Mouse (Mus musculus) MEL (cell line): Measurements from ENCODE around the gene Fhit. TPM values are rescaled to one million over a fixed set of nuclear protein-coding genes. Genes with fewer than 3 reads are reported as not detected.

Source experiments
- DNase-seq: peaks from one replicate; pipeline ENCODE4 v3.0.0; 2011; ENCODE audit warnings: low read depth, low spot score
- H3K27ac ChIP-seq: 2 replicates; pipeline ENCODE4 v1.5.1; 2012; ENCODE audit warnings: low read depth, mild to moderate bottlenecking, control low read depth, low read length, moderate library complexity; ENCODE audit not compliant: control insufficient read depth
- H3K27me3 ChIP-seq, 2 experiments: fragments of 150-350 bp in 1 of 2; sonication (generic) in 1 of 2; 2 replicates each; pipeline ENCODE4 v1.6.1; 2012; ENCODE audit warnings: low read length in 2 of 2, mild to moderate bottlenecking in 2 of 2, improper control_type of control experiment in 1 of 2, moderate library complexity in 1 of 2; ENCODE audit not compliant: insufficient read depth in 2 of 2, control insufficient read depth in 1 of 2
- H3K36me3 ChIP-seq, 2 experiments: 2 replicates each; pipeline ENCODE4 v1.6.1; 2012 to 2014; ENCODE audit warnings: low read length in 2 of 2, improper control_type of control experiment in 1 of 2, inconsistent platforms in 1 of 2, mild to moderate bottlenecking in 1 of 2; ENCODE audit not compliant: insufficient read depth in 2 of 2, control insufficient read depth in 1 of 2
- H3K4me1 ChIP-seq, 2 experiments: fragments of 150-350 bp in 1 of 2; sonication (generic) in 1 of 2; 2 replicates each; pipeline ENCODE4 v1.6.1; 2012; ENCODE audit warnings: low read length in 2 of 2, improper control_type of control experiment in 1 of 2, mild to moderate bottlenecking in 1 of 2; ENCODE audit not compliant: insufficient read depth in 2 of 2, control insufficient read depth in 1 of 2
- H3K4me3 ChIP-seq, 2 experiments: fragments of 150-350 bp in 1 of 2; sonication (generic) in 1 of 2; 2 replicates each; pipeline ENCODE4 v1.5.1; 2012; ENCODE audit warnings: low read depth in 2 of 2, low read length in 2 of 2, mild to moderate bottlenecking in 2 of 2, moderate library complexity in 2 of 2, control low read depth in 1 of 2, improper control_type of control experiment in 1 of 2; ENCODE audit not compliant: control insufficient read depth in 1 of 2, insufficient read depth in 1 of 2
- H3K79me2 ChIP-seq: 2 replicates; pipeline ENCODE4 v1.6.1; 2012; ENCODE audit warnings: mild to moderate bottlenecking, low read length, moderate library complexity; ENCODE audit not compliant: control insufficient read depth, poor library complexity, insufficient read depth
- H3K9ac ChIP-seq: 2 replicates; pipeline ENCODE4 v1.6.1; 2012; ENCODE audit warnings: low read depth, mild to moderate bottlenecking, control low read depth, low read length, moderate library complexity; ENCODE audit not compliant: control insufficient read depth, poor library complexity, severe bottlenecking
- H3K9me3 ChIP-seq: fragments of 150-350 bp; sonication (generic); replicated peaks from 2 replicates; pipeline ENCODE4 v1.6.1; 2012; ENCODE audit warnings: mild to moderate bottlenecking, low read length, improper control_type of control experiment, moderate library complexity; ENCODE audit not compliant: insufficient read depth
- ELF1 ChIP-seq: IDR thresholded peaks from 2 replicates; pipeline ENCODE4 v1.6.1; 2014; ENCODE audit warnings: low read depth, mild to moderate bottlenecking, inconsistent platforms, low read length, improper control_type of control experiment, moderate library complexity
- HCFC1 ChIP-seq: IDR thresholded peaks from 2 replicates; pipeline ENCODE4 v1.6.1; 2012; ENCODE audit warnings: low read depth, mild to moderate bottlenecking, inconsistent platforms, low read length, improper control_type of control experiment, moderate library complexity
- MAZ ChIP-seq: IDR thresholded peaks from 2 replicates; pipeline ENCODE4 v1.6.1; 2012; ENCODE audit warnings: low read depth, mild to moderate bottlenecking, inconsistent platforms, low read length, improper control_type of control experiment
- MYB ChIP-seq: IDR thresholded peaks from 2 replicates; pipeline ENCODE4 v1.6.1; 2011; ENCODE audit warnings: mild to moderate bottlenecking, low read depth, low read length, improper control_type of control experiment
- MYC ChIP-seq: IDR thresholded peaks from 2 replicates; pipeline ENCODE4 v1.6.1; 2011; ENCODE audit warnings: low read depth, mild to moderate bottlenecking, low read length, improper control_type of control experiment, moderate library complexity
- NRF1 ChIP-seq: IDR thresholded peaks from 2 replicates; pipeline ENCODE4 v1.6.1; 2014; ENCODE audit warnings: low read depth, mild to moderate bottlenecking, inconsistent platforms, low read length, improper control_type of control experiment, moderate library complexity; ENCODE audit not compliant: poor library complexity, insufficient read depth, severe bottlenecking
- POLR2AphosphoS5 ChIP-seq: IDR thresholded peaks from 2 replicates; pipeline ENCODE4 v1.6.1; 2012; ENCODE audit warnings: low read depth, borderline replicate concordance, mild to moderate bottlenecking, inconsistent platforms, low read length, moderate library complexity, mixed read lengths
- RAD21 ChIP-seq: IDR thresholded peaks from 2 replicates; pipeline ENCODE4 v1.6.1; 2011; ENCODE audit warnings: mild to moderate bottlenecking, low read depth, low read length, improper control_type of control experiment
- RCOR1 ChIP-seq: IDR thresholded peaks from 2 replicates; pipeline ENCODE4 v1.6.1; 2012; ENCODE audit warnings: low read depth, mild to moderate bottlenecking, inconsistent platforms, low read length, improper control_type of control experiment
- SMC3 ChIP-seq: IDR thresholded peaks from 2 replicates; pipeline ENCODE4 v1.6.1; 2011; ENCODE audit warnings: low read depth, low read length, improper control_type of control experiment
- TAL1 ChIP-seq: IDR thresholded peaks from 2 replicates; pipeline ENCODE4 v1.6.1; 2012; ENCODE audit warnings: mild to moderate bottlenecking, inconsistent platforms, low read length, moderate library complexity, mixed read lengths
- TBP ChIP-seq: IDR thresholded peaks from 2 replicates; pipeline ENCODE4 v1.8.0; 2011; ENCODE audit warnings: low read depth, low read length, improper control_type of control experiment
- TCF12 ChIP-seq: IDR thresholded peaks from 2 replicates; pipeline ENCODE4 v1.6.1; 2014; ENCODE audit warnings: low read depth, mild to moderate bottlenecking, inconsistent platforms, low read length, improper control_type of control experiment, moderate library complexity
- UBTF ChIP-seq: IDR thresholded peaks from 2 replicates; pipeline ENCODE4 v1.6.1; 2012; ENCODE audit warnings: low read depth, mild to moderate bottlenecking, inconsistent platforms, low read length, improper control_type of control experiment, moderate library complexity, borderline replicate concordance; ENCODE audit not compliant: insufficient read depth
- USF1 ChIP-seq: IDR thresholded peaks from 2 replicates; pipeline ENCODE4 v1.6.1; 2014; ENCODE audit warnings: low read depth, mild to moderate bottlenecking, inconsistent platforms, low read length, improper control_type of control experiment, moderate library complexity
- USF2 ChIP-seq, 2 experiments: IDR thresholded peaks; 2 replicates each; pipeline ENCODE4 v1.6.1; 2011 to 2012; ENCODE audit warnings: improper control_type of control experiment in 2 of 2, low read length in 2 of 2, borderline replicate concordance in 1 of 2, inconsistent platforms in 1 of 2, low read depth in 1 of 2, mild to moderate bottlenecking in 1 of 2; ENCODE audit not compliant: insufficient read depth in 1 of 2
- ZKSCAN1 ChIP-seq: IDR thresholded peaks from 2 replicates; pipeline ENCODE4 v1.6.1; 2012; ENCODE audit warnings: low read depth, mild to moderate bottlenecking, inconsistent platforms, low read length, improper control_type of control experiment, moderate library complexity
- ZNF384 ChIP-seq: IDR thresholded peaks from 2 replicates; pipeline ENCODE4 v1.6.1; 2012; ENCODE audit warnings: low read depth, mild to moderate bottlenecking, inconsistent platforms, low read length, improper control_type of control experiment
- polyA plus RNA-seq, 2 experiments: library from polyadenylated mRNA; stranded (reverse) in 1 of 2; unstranded in 1 of 2; fragments of >175 nt in 1 of 2; fragments of >200 nt in 1 of 2; gene quantifications; 2 replicates each; pipeline versions ENCODE4 v1.2.1 to v1.2.4; 2012; ENCODE audit warnings: low replicate concordance in 2 of 2, low read depth in 1 of 2; ENCODE audit not compliant: insufficient read length in 2 of 2, insufficient read depth in 1 of 2, missing spikeins in 1 of 2
- total RNA-seq: library from RNA; depleted of rRNA; stranded (reverse); fragments of 300-350 nt; gene quantifications from 2 replicates; pipeline ENCODE4 v1.2.3, GENCODE M21; 2012

Fhit gene
- total and polyA plus RNA-seq, 3 experiments, result 0.77 to 1.3 TPM; not detected in 1

DNA sequence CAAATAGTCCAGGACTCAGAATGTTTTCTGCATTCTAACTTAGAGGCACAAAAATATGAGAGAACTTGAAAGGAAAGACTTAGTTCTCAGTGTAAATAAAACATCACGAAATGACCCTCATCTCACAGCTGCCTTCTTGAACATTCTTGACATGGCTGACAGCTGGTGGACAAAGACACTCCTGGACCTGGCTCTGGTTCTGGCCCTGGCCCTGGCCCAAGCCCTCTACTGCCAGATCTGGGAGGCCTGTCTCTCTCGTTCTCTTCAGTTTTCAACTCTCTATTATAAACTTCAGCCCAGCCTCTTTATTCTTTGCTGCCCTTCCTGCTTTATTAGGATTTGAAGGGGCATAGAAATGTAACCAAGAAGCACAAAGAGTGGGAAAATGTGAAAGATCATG is 484.2 kb downstream of the Fhit start:
- Histone ChIP-seq H3K27me3 (no peaks in the 10 kb centered on the region), H3K4me1 (no peaks in the 10 kb centered on the region), H3K36me3 (no peaks in the 10 kb centered on the region)
- no peak for DNase-seq
- TF ChIP-seq TAL1 (no peak), ELF1 (no peak)
- TF ChIP-seq, all 39 proteins: peak for 0
- H3K9ac ChIP-seq, result no peak overlapping the region
- H3K9me3 ChIP-seq, result no peaks in the 10 kb centered on the region
- H3K4me3 ChIP-seq, result no peak overlapping the region
- no peak overlapping the region for H3K27ac ChIP-seq
- no peaks in the 10 kb centered on the region for H3K79me2 ChIP-seq

- Histone ChIP-seq H3K4me1 (no peaks in the 10 kb centered on the region), H3K27ac (no peak overlapping the region), H3K9me3 (no peaks in the 10 kb centered on the region), H3K27me3 (no peaks in the 10 kb centered on the region), H3K36me3 (no peaks in the 10 kb centered on the region), H3K9ac (no peak overlapping the region), H3K4me3 (no peak overlapping the region), H3K79me2 (no peaks in the 10 kb centered on the region)
- no peak for DNase-seq
- TF ChIP-seq ELF1 (no peak), RCOR1 (no peak), UBTF (no peak), TAL1 (no peak), SMC3 (no peak), USF1 (no peak), MYB (no peak), MAZ (no peak), RAD21 (no peak)
Observed at GRCm38 (mm10) chr14:10660247-10660646, 501.6 kb downstream of the Fhit start.

DNA sequence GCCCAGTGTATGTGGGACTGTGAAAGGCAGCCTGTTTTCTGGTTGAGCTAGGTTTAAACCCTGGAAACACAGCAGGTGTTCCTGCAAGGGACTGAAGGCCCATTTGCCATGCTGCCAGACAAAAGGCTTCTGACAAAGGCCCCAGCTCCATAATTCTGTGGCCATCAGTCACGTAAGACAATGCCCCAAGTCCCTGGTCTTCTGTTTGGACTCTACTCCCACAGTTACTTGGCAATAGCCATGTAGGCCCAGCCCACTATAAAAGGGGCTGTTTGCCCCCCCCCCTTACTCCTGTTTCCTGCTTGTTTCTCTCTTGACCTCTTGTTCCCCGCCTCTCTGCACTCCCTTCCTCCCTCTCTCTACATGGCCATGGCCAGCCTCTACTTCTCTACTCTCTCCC is 502.5 kb downstream of the Fhit start:
- no peak for DNase-seq
- Histone ChIP-seq H3K79me2 (no peaks in the 10 kb centered on the region), H3K9ac (no peak overlapping the region), H3K27me3 (no peaks in the 10 kb centered on the region), H3K9me3 (no peaks in the 10 kb centered on the region), H3K27ac (no peak overlapping the region), H3K4me3 (no peak overlapping the region), H3K4me1 (no peaks in the 10 kb centered on the region), H3K36me3 (no peaks in the 10 kb centered on the region)
- TF ChIP-seq ZNF384 (no peak), POLR2AphosphoS5 (no peak), MYC (no peak), TBP (no peak), NRF1 (no peak), HCFC1 (no peak), TCF12 (no peak), ZKSCAN1 (no peak), USF2 (IDR thresholded peaks at IDR 0.05; ENCODE audit: borderline replicate concordance in 1 of 2, insufficient read depth in 1 of 2, low read depth in 1 of 2, low read length in 2 of 2) (no peak), RAD21 (no peak)
